ENCODE assay signal across 10 mouse cellular contexts in genomic region chr11:98349308-98349707, GRCm38 (mm10). TPM values are rescaled to one million over a fixed set of nuclear protein-coding genes. Genes with fewer than 3 reads are reported as not detected.
DNase-seq lines count a peak whose midpoint lies in the region; ATAC-seq and TF ChIP-seq lines count a peak whose summit lies in the region.
"Had no signal": no experiment of that assay in that cellular context is flagged by ENCODE, and none has a peak within 500 bp of the region (broad histone marks: within the 10 kb centered on the region; RNA-seq: fewer than 3 reads in every experiment).

No protein-coding gene starts in this region.

- 0 out of 2 replicates have a peak overlapping the region, but pooled peaks have one; percentile 5 for H3K9ac ChIP-seq in kidney, postnatal 0 days (ENCODE audit: low read depth, low read length)
- no peak overlapping the region for H3K9ac ChIP-seq in intestine, embryonic 15.5 days
- H3K9ac ChIP-seq in neural tube, embryonic 13.5 days, result no peak overlapping the region
- H3K9ac ChIP-seq: liver, embryonic 14.5 days had no signal

- no peak for DNase-seq in kidney, postnatal 0 days (ENCODE audit: low spot score)
- DNase-seq in kidney, postnatal 10 days, result no peak
- DNase-seq in forebrain, embryonic 10.5 days (ENCODE audit: extremely low spot score, low spot score), result no peak
- no peak for DNase-seq in urinary bladder, postnatal 14 days (ENCODE audit: low spot score)
- no peak for DNase-seq in right cerebral cortex, postnatal 25 days
- no peak for DNase-seq in adrenal gland, adult (ENCODE audit: inconsistent age in 2 of 2, low spot score in 1 of 2)
- DNase-seq: cerebellum, postnatal 25 days had no signal

- peaks cover 37% of the 10 kb centered on the region for H3K27me3 ChIP-seq in kidney, postnatal 0 days (ENCODE audit: insufficient read depth, low read length)
- H3K27me3 ChIP-seq in forebrain, embryonic 10.5 days (ENCODE audit: poor library complexity, severe bottlenecking), result peaks cover 100% of the 10 kb centered on the region
- peaks cover 62% of the 10 kb centered on the region for H3K27me3 ChIP-seq in intestine, embryonic 15.5 days (replicated peaks)
- H3K27me3 ChIP-seq in neural tube, embryonic 13.5 days, result peaks cover 97% of the 10 kb centered on the region

- no peak for ATAC-seq in kidney, postnatal 0 days (replicated peaks; ENCODE audit: low FRiP score, low read depth)
- no peak for ATAC-seq in intestine, embryonic 15.5 days
- no peak for ATAC-seq in neural tube, embryonic 13.5 days (ENCODE audit: low read depth)

- H3K9me3 ChIP-seq in kidney, postnatal 0 days (replicated peaks; ENCODE audit: low read length), result no peaks in the 10 kb centered on the region
- H3K9me3 ChIP-seq in forebrain, embryonic 10.5 days, result no peaks in the 10 kb centered on the region
- H3K9me3 ChIP-seq in intestine, embryonic 15.5 days, result no peaks in the 10 kb centered on the region
- no peaks in the 10 kb centered on the region for H3K9me3 ChIP-seq in neural tube, embryonic 13.5 days

- no peak overlapping the region for H3K27ac ChIP-seq in kidney, postnatal 0 days
- H3K27ac ChIP-seq in forebrain, embryonic 10.5 days, result no peak overlapping the region
- no peak overlapping the region for H3K27ac ChIP-seq in intestine, embryonic 15.5 days
- H3K27ac ChIP-seq in neural tube, embryonic 13.5 days (replicated peaks), result no peak overlapping the region
- H3K27ac ChIP-seq: liver, embryonic 14.5 days had no signal

- H3K36me3 ChIP-seq in kidney, postnatal 0 days (ENCODE audit: insufficient read depth, low read length), result no peaks in the 10 kb centered on the region
- H3K36me3 ChIP-seq in forebrain, embryonic 10.5 days (replicated peaks), result no peaks in the 10 kb centered on the region
- no peaks in the 10 kb centered on the region for H3K36me3 ChIP-seq in intestine, embryonic 15.5 days
- no peaks in the 10 kb centered on the region for H3K36me3 ChIP-seq in neural tube, embryonic 13.5 days

- WGBS in kidney, postnatal 0 days, result 17% methylated on average over 9 of the region's 9 CpGs
- WGBS in forebrain, embryonic 10.5 days, result 3% methylated on average over 9 of the region's 9 CpGs
- WGBS in intestine, embryonic 15.5 days, result 7% methylated on average over 9 of the region's 9 CpGs
- under 1% methylated on average over 9 of the region's 9 CpGs for WGBS in neural tube, embryonic 13.5 days

- H3K4me1 ChIP-seq in kidney, postnatal 0 days (replicated peaks; ENCODE audit: insufficient read depth, low read length), result peaks cover 9% of the 10 kb centered on the region; the same call in 1 of the 2 replicates
- H3K4me1 ChIP-seq in forebrain, embryonic 10.5 days, result peaks cover 44% of the 10 kb centered on the region
- H3K4me1 ChIP-seq in intestine, embryonic 15.5 days (replicated peaks), result peaks cover 30% of the 10 kb centered on the region
- H3K4me1 ChIP-seq in neural tube, embryonic 13.5 days (replicated peaks), result peaks cover 22% of the 10 kb centered on the region

- H3K4me3 ChIP-seq in kidney, postnatal 0 days (replicated peaks; ENCODE audit: low read depth, low read length), result peak overlapping the region; percentile 42; the same call in 1 of the 2 replicates
- peak overlapping the region; percentile 54 for H3K4me3 ChIP-seq in forebrain, embryonic 10.5 days
- H3K4me3 ChIP-seq in intestine, embryonic 15.5 days (replicated peaks), result peak overlapping the region; percentile 49
- H3K4me3 ChIP-seq in neural tube, embryonic 13.5 days, result peak overlapping the region; percentile 48

- TF ChIP-seq CTCF in kidney, postnatal 0 days (IDR thresholded peaks at IDR 0.05; ENCODE audit: low read depth), result no peak

- H3K4me2 ChIP-seq in kidney, postnatal 0 days (ENCODE audit: low read length), result peak overlapping the region; percentile 93
- H3K4me2 ChIP-seq in intestine, embryonic 15.5 days (replicated peaks), result peak overlapping the region; percentile 89
- H3K4me2 ChIP-seq in neural tube, embryonic 13.5 days, result peak overlapping the region; percentile 85

RNA-seq across cellular contexts. Expression of gene Ppp1r1b, which starts 1.1 kb away (rescaled TPM):
- 12.1 and 12.3 TPM in 2 replicates for polyA plus RNA-seq in kidney, postnatal 0 days (2015; fragmentation: Nextera tagmentation; extraction: Ambion mirVana)
- 0.23 and 0.41 TPM in 2 replicates for polyA plus RNA-seq in forebrain, embryonic 10.5 days (2016; fragmentation: Nextera tagmentation; extraction: Ambion mirVana)
- 52.2 and 68.9 TPM in 2 replicates for polyA plus RNA-seq in intestine, embryonic 15.5 days (2015; fragmentation: Nextera tagmentation; extraction: Ambion mirVana)
- 1.7 and 2.1 TPM in 2 replicates for polyA plus RNA-seq in neural tube, embryonic 13.5 days (2015; fragmentation: Nextera tagmentation; extraction: Ambion mirVana)

RNA-seq across cellular contexts. Expression of gene Stard3, which starts 8.9 kb away (rescaled TPM):
- polyA plus RNA-seq in kidney, postnatal 0 days (2015; fragmentation: Nextera tagmentation; extraction: Ambion mirVana), result 42.4 and 42.8 TPM in 2 replicates
- polyA plus RNA-seq in forebrain, embryonic 10.5 days (2016; fragmentation: Nextera tagmentation; extraction: Ambion mirVana), result 39.8 and 41.0 TPM in 2 replicates
- 39.4 and 39.7 TPM in 2 replicates for polyA plus RNA-seq in intestine, embryonic 15.5 days (2015; fragmentation: Nextera tagmentation; extraction: Ambion mirVana)
- 39.7 and 41.1 TPM in 2 replicates for polyA plus RNA-seq in neural tube, embryonic 13.5 days (2015; fragmentation: Nextera tagmentation; extraction: Ambion mirVana)

RNA-seq across cellular contexts. Expression of gene Neurod2, which starts 19.9 kb away (rescaled TPM):
- polyA plus RNA-seq in kidney, postnatal 0 days (2015; fragmentation: Nextera tagmentation; extraction: Ambion mirVana), result not detected in 2 replicates
- 0.14 TPM in 1 of 2 replicates, not detected in the other for polyA plus RNA-seq in forebrain, embryonic 10.5 days (2016; fragmentation: Nextera tagmentation; extraction: Ambion mirVana)
- polyA plus RNA-seq in intestine, embryonic 15.5 days (2015; fragmentation: Nextera tagmentation; extraction: Ambion mirVana), result 0.09 TPM in 2 replicates
- polyA plus RNA-seq in neural tube, embryonic 13.5 days (2015; fragmentation: Nextera tagmentation; extraction: Ambion mirVana), result 26.4 and 27.0 TPM in 2 replicates
- polyA plus RNA-seq: liver, embryonic 14.5 days had no signal

RNA-seq across cellular contexts. Expression of gene Tcap, which starts 34.3 kb away (rescaled TPM):
- 1.8 and 2.1 TPM in 2 replicates for polyA plus RNA-seq in kidney, postnatal 0 days (2015; fragmentation: Nextera tagmentation; extraction: Ambion mirVana)
- 0.15 TPM in 1 of 2 replicates, not detected in the other for polyA plus RNA-seq in forebrain, embryonic 10.5 days (2016; fragmentation: Nextera tagmentation; extraction: Ambion mirVana)
- 0.25 TPM in 1 of 2 replicates, not detected in the other for polyA plus RNA-seq in intestine, embryonic 15.5 days (2015; fragmentation: Nextera tagmentation; extraction: Ambion mirVana)
- 0.42 and 2.1 TPM in 2 replicates for polyA plus RNA-seq in neural tube, embryonic 13.5 days (2015; fragmentation: Nextera tagmentation; extraction: Ambion mirVana)

RNA-seq across cellular contexts. Expression of gene Pnmt, which starts 36.9 kb away (rescaled TPM):
- polyA plus RNA-seq in kidney, postnatal 0 days (2015; fragmentation: Nextera tagmentation; extraction: Ambion mirVana), result 3.5 and 3.7 TPM in 2 replicates
- polyA plus RNA-seq in forebrain, embryonic 10.5 days (2016; fragmentation: Nextera tagmentation; extraction: Ambion mirVana), result not detected in 2 replicates
- polyA plus RNA-seq in intestine, embryonic 15.5 days (2015; fragmentation: Nextera tagmentation; extraction: Ambion mirVana), result 0.19 TPM in 1 of 2 replicates, not detected in the other
- 0.73 and 0.79 TPM in 2 replicates for polyA plus RNA-seq in neural tube, embryonic 13.5 days (2015; fragmentation: Nextera tagmentation; extraction: Ambion mirVana)
- polyA plus RNA-seq: liver, embryonic 14.5 days had no signal

Comparison
In these comparisons a context has a peak if more than half of its experiments do, and no peak if none do; other contexts are left out.
1. RNA of gene Neurod2, which starts 19.9 kb away (polyA plus RNA-seq): 26.4 to 27.0 TPM in neural tube, embryonic 13.5 days; 0.14 TPM in forebrain, embryonic 10.5 days, 0.09 TPM in intestine, embryonic 15.5 days and not detected in kidney, postnatal 0 days; every median in the first group is over 10 times any median in the second.
2. Peak in every context shown above with its lines, with median percentiles within 50 percentile points of each other: H3K4me2 ChIP-seq and H3K4me3 ChIP-seq.